Mouse (Mus musculus): ENCODE measurements around the gene Capsl. TPM values are rescaled to one million over a fixed set of nuclear protein-coding genes. Genes with fewer than 3 reads are reported as not detected.

Gene Capsl
- polyA plus RNA-seq, 1 experiment from 2014 or later = 2.0 TPM

GRCm38 (mm10) chr15:9472618-9473017 is 36.8 kb downstream of the Capsl start:
- no peak overlapping the region for H3K27ac ChIP-seq
- H3K36me3 ChIP-seq = no peaks in the 10 kb centered on the region
- WGBS = 52% methylated on average over 3 of the region's 3 CpGs
- no peaks in the 10 kb centered on the region for H3K9me3 ChIP-seq
- H3K27me3 ChIP-seq (ENCODE audit: insufficient read depth, poor library complexity, severe bottlenecking) = no peaks in the 10 kb centered on the region
- DNase-seq (ENCODE audit: low spot score) = no peak
- H3K4me1 ChIP-seq = peaks cover 5% of the 10 kb centered on the region; the same call in 1 of the 2 replicates
- H3K4me3 ChIP-seq = no peak overlapping the region

GRCm38 (mm10) chr15:9473188-9473587 is 37.4 kb downstream of the Capsl start:
- H3K4me1 ChIP-seq = peaks cover 5% of the 10 kb centered on the region; the same call in 1 of the 2 replicates
- H3K9me3 ChIP-seq = no peaks in the 10 kb centered on the region
- no peaks in the 10 kb centered on the region for H3K36me3 ChIP-seq
- DNase-seq (ENCODE audit: low spot score) = no peak
- no peak overlapping the region for H3K4me3 ChIP-seq
- H3K27me3 ChIP-seq (ENCODE audit: insufficient read depth, poor library complexity, severe bottlenecking) = no peaks in the 10 kb centered on the region
- H3K27ac ChIP-seq = no peak overlapping the region
- WGBS = 79% methylated on average over 1 of the region's 1 CpGs

GRCm38 (mm10) chr15:9489417-9490118 is 53.7 kb downstream of the Capsl start:
- WGBS = 81% methylated on average over 2 of the region's 2 CpGs
- H3K4me1 ChIP-seq = no peaks in the 10 kb centered on the region
- no peak overlapping the region for H3K27ac ChIP-seq
- no peak overlapping the region for H3K4me3 ChIP-seq
- H3K9me3 ChIP-seq = no peaks in the 10 kb centered on the region
- H3K27me3 ChIP-seq (ENCODE audit: insufficient read depth, poor library complexity, severe bottlenecking) = no peaks in the 10 kb centered on the region
- no peaks in the 10 kb centered on the region for H3K36me3 ChIP-seq
- DNase-seq (ENCODE audit: low spot score) = no peak

GRCm38 (mm10) chr15:9492077-9492476 is 56.2 kb downstream of the Capsl start:
- H3K27ac ChIP-seq = no peak overlapping the region
- H3K4me3 ChIP-seq = no peak overlapping the region
- no peaks in the 10 kb centered on the region for H3K27me3 ChIP-seq (ENCODE audit: insufficient read depth, poor library complexity, severe bottlenecking)
- no peak for DNase-seq (ENCODE audit: low spot score)
- no peaks in the 10 kb centered on the region for H3K36me3 ChIP-seq
- H3K4me1 ChIP-seq = no peaks in the 10 kb centered on the region
- H3K9me3 ChIP-seq = no peaks in the 10 kb centered on the region
- WGBS = 79% methylated on average over 3 of the region's 3 CpGs

Other genes starting within 250 kb of the Capsl start
- not detected in 2 replicates for gene Ugt3a1, start 159.1 kb upstream of the Capsl start, polyA plus RNA-seq (2016; fragmentation: Nextera tagmentation; extraction: Ambion mirVana)
- gene Ugt3a2, start 100.5 kb upstream of the Capsl start, polyA plus RNA-seq (2016; fragmentation: Nextera tagmentation; extraction: Ambion mirVana) = not detected in 2 replicates
- gene Il7r, start 94.1 kb downstream of the Capsl start, polyA plus RNA-seq (2016; fragmentation: Nextera tagmentation; extraction: Ambion mirVana) = not detected in 2 replicates

Data from heart, embryonic 10.5 days (tissue).